Mouse (Mus musculus): ENCODE results near the gene Adm.

Adm gene

GRCm38 (mm10) chr7:110627486-110628272 is at the start of gene Adm:
Gene Adm, plus strand, starts transcription at chr7:110627661.
- DNase-seq (ENCODE audit: low read depth, low spot score): peak; percentile 58

GRCm38 (mm10) chr7:110583705-110584104 is 43.8 kb upstream of the Adm start:
- DNase-seq (ENCODE audit: low read depth, low spot score): no peak

GRCm38 (mm10) chr7:110584159-110584558 is 43.3 kb upstream of the Adm start:
- no peak for DNase-seq (ENCODE audit: low read depth, low spot score)

GRCm38 (mm10) chr7:110585250-110585649 is 42.2 kb upstream of the Adm start:
- no peak for DNase-seq (ENCODE audit: low read depth, low spot score)

- DNase-seq (ENCODE audit: low read depth, low spot score): no peak
These were observed 39.7 kb upstream of the Adm start for GRCm38 (mm10) chr7:110587721-110588120.

GRCm38 (mm10) chr7:110593991-110594390 is 33.5 kb upstream of the Adm start:
- peak; percentile 39 for DNase-seq (ENCODE audit: low read depth, low spot score)

GRCm38 (mm10) chr7:110597141-110597540 is 30.3 kb upstream of the Adm start:
- no peak for DNase-seq (ENCODE audit: low read depth, low spot score)

GRCm38 (mm10) chr7:110605476-110605875 is 22.0 kb upstream of the Adm start:
- DNase-seq (ENCODE audit: low read depth, low spot score): no peak

- no peak for DNase-seq (ENCODE audit: low read depth, low spot score)
These were observed 20.6 kb upstream of the Adm start for GRCm38 (mm10) chr7:110606906-110607305.

GRCm38 (mm10) chr7:110613381-110614132 is 13.9 kb upstream of the Adm start:
- DNase-seq (ENCODE audit: low read depth, low spot score): no peak

- peak; percentile 86 for DNase-seq (ENCODE audit: low read depth, low spot score)
These were observed 13.1 kb upstream of the Adm start, which contains the start of gene Sbf2 for GRCm38 (mm10) chr7:110614133-110615063. Gene Sbf2, minus strand, starts transcription at chr7:110614922.

- DNase-seq (ENCODE audit: low read depth, low spot score): peak; percentile 70
These were observed 12.3 kb upstream of the Adm start for GRCm38 (mm10) chr7:110615151-110615631.

- no peak for DNase-seq (ENCODE audit: low read depth, low spot score)
These were observed 11.7 kb upstream of the Adm start for GRCm38 (mm10) chr7:110615792-110616191.

- no peak for DNase-seq (ENCODE audit: low read depth, low spot score)
These were observed 8.3 kb upstream of the Adm start for GRCm38 (mm10) chr7:110619086-110619611.

- DNase-seq (ENCODE audit: low read depth, low spot score): peak; percentile 59
These were observed 3.4 kb upstream of the Adm start for GRCm38 (mm10) chr7:110624067-110624466.

GRCm38 (mm10) chr7:110624961-110625360 is 2.5 kb upstream of the Adm start:
- peak; percentile 78 for DNase-seq (ENCODE audit: low read depth, low spot score)

- no peak for DNase-seq (ENCODE audit: low read depth, low spot score)
These were observed 2.0 kb upstream of the Adm start for GRCm38 (mm10) chr7:110625489-110625888.

- no peak for DNase-seq (ENCODE audit: low read depth, low spot score)
These were observed 1.0 kb upstream of the Adm start for GRCm38 (mm10) chr7:110626186-110627098.

- DNase-seq (ENCODE audit: low read depth, low spot score): no peak
These were observed 370 bp upstream of the Adm start for GRCm38 (mm10) chr7:110627099-110627482.

- no peak for DNase-seq (ENCODE audit: low read depth, low spot score)
These were observed 776 bp downstream of the Adm start for GRCm38 (mm10) chr7:110628273-110628600.

All from 3T3-L1 (cell line).